Mouse (Mus musculus) heart, embryonic 10.5 days (tissue): ENCODE measurements at regions not wholly inside any gene's neighbourhood (a gene's known extent, or its start where the extent isn't known, plus 50 kb on each side); places are given as distances from the start of the nearest gene placed in this dataset.

Experiments used
- DNase-seq: peaks from one replicate; pipeline ENCODE4 v3.0.0-alpha.2; 2017; ENCODE audit warnings: low spot score
- H3K27ac ChIP-seq: fragments of 300-500 bp; sonication (generic); 2 replicates; pipeline ENCODE4 v1.5.1; 2016; ENCODE audit warnings: mild to moderate bottlenecking
- H3K27me3 ChIP-seq: fragments of 300-500 bp; sonication (generic); 2 replicates; pipeline ENCODE4 v1.6.1; 2016; ENCODE audit warnings: mild to moderate bottlenecking; ENCODE audit not compliant: poor library complexity, insufficient read depth, severe bottlenecking
- H3K36me3 ChIP-seq: fragments of 300-500 bp; sonication (generic); 2 replicates; pipeline ENCODE4 v1.6.1; 2016; ENCODE audit warnings: mild to moderate bottlenecking, moderate library complexity
- H3K4me1 ChIP-seq: fragments of 300-500 bp; sonication (generic); 2 replicates; pipeline ENCODE4 v1.6.1; 2016; ENCODE audit warnings: mild to moderate bottlenecking
- H3K4me3 ChIP-seq: fragments of 300-500 bp; sonication (generic); 2 replicates; pipeline ENCODE4 v1.5.1; 2016; ENCODE audit warnings: mild to moderate bottlenecking, moderate library complexity
- H3K9me3 ChIP-seq: fragments of 300-500 bp; sonication (generic); 2 replicates; pipeline ENCODE4 v1.6.1; 2016; ENCODE audit warnings: mild to moderate bottlenecking, moderate library complexity
- WGBS: fragments of 180-500 bp; shearing (Covaris S2); methylation state at CpG from one replicate; pipeline ENCODE4 v1.1.7; 2016; 5-methylcytosine and 5-hydroxymethylcytosine counted together

DNA sequence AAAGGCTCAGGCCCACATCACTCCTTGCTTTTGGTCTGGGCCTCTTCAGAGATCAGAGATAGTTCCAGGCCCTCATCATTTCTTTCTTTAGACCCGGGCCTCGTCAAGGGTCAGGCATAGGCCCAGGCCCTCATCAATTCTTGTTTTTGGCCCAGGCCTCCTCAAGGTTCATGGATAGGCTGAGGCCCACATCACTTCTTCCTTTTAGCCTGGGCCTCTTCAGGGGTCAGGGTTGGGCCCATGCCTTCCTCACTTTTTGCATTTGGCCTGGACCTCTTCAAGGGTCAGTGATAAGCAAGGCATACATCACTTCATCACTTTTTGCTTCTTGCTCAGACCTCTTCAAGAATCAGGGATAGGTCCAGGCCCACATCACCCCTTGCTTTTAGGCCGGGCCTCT is 57.8 kb downstream of the Vmn1r27 start:
- WGBS, result 83% methylated on average over 3 of the region's 3 CpGs
- no peak overlapping the region for H3K27ac ChIP-seq

More for the DNA sequence above, 57.8 kb downstream of the Vmn1r27 start:
- no peaks in the 10 kb centered on the region for H3K27me3 ChIP-seq
- no peaks in the 10 kb centered on the region for H3K36me3 ChIP-seq
- peak; percentile 58 for DNase-seq
- no peak overlapping the region for H3K4me3 ChIP-seq
- no peaks in the 10 kb centered on the region for H3K4me1 ChIP-seq
- H3K9me3 ChIP-seq, result no peaks in the 10 kb centered on the region
